Mouse (Mus musculus) monocyte, adult 2 months (primary cell): ENCODE results near the gene Naaladl2.

Experiments used
- DNase-seq, 2 experiments: peaks; one replicate each; pipeline ENCODE4 v3.0.0; 2022; ENCODE audit warnings: low spot score in 2 of 2, low read depth in 1 of 2

Naaladl2 gene

GRCm38 (mm10) chr3:24982111-24982510, 161.9 kb downstream of the Naaladl2 start:
- DNase-seq, result no peak

- no peak for DNase-seq
These were observed 201.9 kb downstream of the Naaladl2 start for GRCm38 (mm10) chr3:24942170-24942569.

DNA sequence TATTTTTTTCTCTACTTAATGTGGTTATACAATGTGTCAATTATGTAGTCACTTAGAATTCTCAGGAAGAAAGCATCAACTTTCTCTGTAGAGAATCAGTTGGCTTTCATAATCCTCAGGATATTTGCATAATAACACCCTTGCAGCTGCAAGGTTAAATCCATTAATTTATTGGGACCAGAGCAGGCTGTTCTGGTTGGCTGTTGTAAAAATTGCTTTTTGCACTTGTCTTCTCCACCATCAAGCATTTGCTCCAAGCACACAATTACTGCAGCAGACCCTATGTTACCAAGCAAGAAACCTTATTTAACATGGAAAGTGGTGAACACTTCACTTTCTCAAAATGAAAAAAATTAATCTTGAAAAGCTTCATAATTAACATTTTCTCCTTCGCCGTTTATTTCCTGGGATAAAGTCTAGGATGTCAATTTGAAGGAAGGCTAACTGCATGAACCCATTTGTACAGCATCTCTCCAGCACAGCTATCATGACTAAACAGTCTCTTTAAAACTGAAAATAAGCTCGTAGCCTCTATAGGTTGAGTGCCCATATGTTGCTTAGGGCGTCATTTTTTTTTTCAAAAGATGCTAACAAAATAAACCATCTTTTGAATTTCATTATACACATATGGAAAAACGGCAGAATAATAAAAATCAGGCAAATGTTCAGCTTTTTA, 205.4 kb downstream of the Naaladl2 start:
- no peak for DNase-seq

DNA sequence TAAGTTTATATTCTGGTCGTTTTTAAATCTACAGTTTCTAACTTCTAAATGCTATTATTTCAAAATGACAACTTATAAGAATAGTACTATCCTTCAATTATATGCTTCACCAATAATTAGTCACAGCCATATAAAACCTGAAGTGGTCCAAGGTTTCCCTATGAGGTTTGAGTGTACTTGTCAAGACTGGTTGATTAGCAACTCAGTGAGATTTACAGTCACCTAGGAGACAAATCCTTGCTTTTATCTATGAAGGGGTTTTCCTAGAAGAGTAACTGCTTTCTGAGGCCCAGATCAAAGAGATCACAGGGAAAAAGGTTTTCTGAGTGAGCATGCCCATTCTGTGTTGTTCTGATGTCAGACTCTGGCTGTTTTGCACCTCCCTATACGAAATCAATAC, 222.2 kb downstream of the Naaladl2 start:
- DNase-seq, result no peak

DNA sequence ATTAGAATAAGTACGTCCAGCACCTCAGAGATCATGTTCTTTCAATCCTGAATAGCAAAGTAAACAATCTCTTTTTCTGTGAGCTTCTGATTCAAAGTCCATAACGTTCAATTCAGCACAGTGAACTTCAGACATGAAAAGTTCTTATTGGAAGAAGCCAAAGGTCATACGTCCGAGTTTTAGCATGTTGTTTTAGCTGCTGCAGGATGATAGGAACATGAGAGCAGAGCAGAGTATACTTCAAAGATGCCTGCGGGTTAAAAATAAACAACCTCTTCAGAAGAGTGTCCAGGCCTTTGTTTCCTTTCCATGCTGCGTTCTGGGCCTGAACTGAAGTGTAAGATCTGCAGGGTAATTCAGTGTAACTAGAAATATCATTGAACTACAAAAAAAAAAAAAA, 222.7 kb downstream of the Naaladl2 start:
- DNase-seq, result no peak

DNA sequence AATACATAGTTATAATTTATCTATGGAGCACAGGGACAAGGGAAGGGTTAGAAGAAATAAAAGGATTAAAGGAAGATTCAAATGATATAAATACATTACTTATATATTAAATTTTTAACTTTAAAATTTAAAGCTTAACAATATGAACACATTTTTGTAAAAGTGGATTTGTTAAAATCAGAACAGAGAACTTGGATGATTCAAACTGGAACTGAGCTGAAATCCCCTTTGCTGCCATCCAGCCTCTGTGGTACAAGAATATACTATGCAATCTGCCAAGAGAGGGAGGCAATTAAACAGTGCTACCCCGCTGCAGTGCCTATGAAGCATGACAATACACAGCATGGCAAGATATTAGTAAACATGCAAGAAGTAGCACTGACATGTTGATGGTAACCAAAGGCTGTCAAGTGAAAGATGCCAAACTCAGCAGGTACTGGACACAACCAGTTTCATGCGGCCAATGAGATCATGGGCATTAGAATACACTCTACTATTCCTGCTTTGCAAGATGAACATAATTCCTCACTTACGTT, 238.6 kb downstream of the Naaladl2 start:
- DNase-seq, result no peak

DNA sequence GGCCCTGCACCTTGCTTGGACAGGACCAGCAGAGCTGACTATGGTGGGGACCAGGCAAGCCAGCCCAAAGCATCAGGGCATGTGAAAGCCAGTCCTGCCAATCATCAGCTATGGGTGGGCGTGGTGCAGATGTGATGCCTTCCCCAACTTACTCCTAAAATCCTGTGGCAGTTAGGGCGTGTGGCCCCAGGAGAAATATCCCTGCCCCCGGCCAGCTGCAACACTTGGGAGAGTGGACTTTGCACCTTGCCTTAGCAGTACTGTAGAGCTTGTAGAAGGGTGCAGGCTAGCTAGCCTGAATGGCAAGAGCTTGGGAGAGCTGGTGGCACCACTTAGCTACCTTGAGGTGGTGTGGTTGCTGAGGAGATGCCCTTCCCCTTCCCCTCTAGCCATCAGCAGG, 255.3 kb downstream of the Naaladl2 start:
- no peak for DNase-seq

DNA sequence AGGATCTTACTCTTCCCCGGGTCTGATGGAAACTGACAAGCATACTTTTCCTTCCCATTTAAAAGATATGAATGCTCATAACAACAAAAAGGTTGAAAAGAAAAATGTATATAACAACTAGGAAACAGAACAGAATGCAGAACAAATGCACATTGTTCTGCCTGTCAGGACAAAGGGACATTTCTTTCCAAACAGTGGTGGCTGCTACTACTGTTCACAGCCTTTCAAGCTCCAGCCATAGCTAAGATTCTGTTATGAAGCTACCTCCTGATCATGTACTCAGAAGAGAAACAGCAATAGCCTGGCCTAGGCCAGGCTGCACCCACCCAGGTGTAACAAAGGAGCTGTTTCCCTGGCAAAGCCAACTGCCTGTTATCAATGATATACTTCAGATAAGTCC, 271.8 kb downstream of the Naaladl2 start:
- no peak for DNase-seq

GRCm38 (mm10) chr3:24852936-24853335, 291.1 kb downstream of the Naaladl2 start:
- no peak for DNase-seq

- no peak for DNase-seq
These were observed 347.3 kb downstream of the Naaladl2 start for GRCm38 (mm10) chr3:24796739-24797138.

- DNase-seq, result no peak
These were observed 356.5 kb downstream of the Naaladl2 start for GRCm38 (mm10) chr3:24787451-24788148.

DNA sequence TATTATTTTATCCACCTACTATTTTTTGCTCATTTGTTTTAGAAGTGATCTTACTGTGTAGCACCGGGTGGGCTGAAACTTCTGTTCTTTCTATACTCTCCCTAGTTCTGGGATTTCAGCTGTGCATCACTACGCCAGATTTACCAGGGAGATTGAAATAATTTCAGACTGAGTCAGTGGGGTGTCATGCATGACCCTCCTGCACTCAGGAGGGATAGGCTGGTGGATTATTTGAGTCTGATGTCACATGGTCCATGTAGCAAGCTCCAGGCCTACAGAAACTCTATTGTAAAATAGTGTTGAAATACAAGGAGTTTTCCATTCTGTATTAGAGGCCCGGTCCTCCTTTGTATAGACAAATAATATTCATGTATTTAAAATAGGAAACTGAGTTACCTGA, 360.0 kb downstream of the Naaladl2 start:
- DNase-seq, result no peak

- no peak for DNase-seq
These were observed 360.6 kb downstream of the Naaladl2 start for GRCm38 (mm10) chr3:24783462-24783829.

- no peak for DNase-seq
These were observed 361.1 kb downstream of the Naaladl2 start for GRCm38 (mm10) chr3:24782784-24783461.

DNA sequence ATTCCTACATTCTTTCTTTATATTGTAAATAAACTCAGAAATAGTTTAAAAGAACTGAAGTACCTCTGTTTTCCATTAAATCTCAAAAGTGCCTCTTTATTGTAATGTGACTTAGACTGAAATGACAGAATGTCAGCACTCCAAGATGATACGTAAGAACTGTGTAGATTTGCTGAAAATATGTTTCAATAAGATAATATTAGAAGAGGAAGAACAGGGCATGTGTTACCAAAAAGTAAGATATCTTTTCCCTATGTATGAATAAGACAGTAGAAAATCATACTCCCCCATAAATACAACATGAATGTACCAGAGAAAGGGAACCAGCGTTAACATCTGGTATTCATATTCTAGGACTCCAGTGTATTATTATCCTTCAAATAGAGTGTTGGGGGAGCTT, 362.4 kb downstream of the Naaladl2 start:
- no peak for DNase-seq

GRCm38 (mm10) chr3:24778416-24778815, 365.6 kb downstream of the Naaladl2 start:
- no peak for DNase-seq

GRCm38 (mm10) chr3:24749055-24749454, 395.0 kb downstream of the Naaladl2 start:
- no peak for DNase-seq

DNA sequence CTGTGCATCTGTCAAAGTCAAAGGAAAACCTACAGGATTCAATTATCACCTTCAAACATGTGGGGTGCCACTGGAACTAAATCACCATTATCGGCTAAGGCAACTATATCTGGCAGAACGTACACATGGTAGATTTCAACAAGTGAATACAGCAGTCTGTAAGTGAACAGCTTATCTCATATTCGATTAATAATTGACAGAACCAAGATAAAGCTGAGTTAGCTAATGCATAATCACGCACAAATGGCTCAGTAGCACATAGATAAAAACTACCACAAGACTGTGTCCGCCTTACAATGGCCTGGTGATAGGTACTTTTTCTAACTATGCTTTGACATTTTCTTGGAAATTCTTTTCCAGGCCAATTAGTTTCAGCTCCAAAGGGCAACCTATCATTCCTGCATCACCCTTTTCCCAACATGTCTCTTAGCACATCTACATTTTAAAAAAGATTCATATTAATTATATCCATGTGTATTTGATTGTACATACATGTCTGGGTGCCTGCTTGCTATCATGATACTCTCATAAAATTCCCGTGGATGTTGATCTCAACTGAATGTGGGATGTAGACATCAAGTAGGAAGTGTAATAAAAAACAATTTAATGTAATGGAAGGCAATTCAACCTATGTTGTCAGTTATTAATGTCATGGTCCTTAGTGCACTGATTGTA, 396.7 kb downstream of the Naaladl2 start:
- no peak for DNase-seq

DNA sequence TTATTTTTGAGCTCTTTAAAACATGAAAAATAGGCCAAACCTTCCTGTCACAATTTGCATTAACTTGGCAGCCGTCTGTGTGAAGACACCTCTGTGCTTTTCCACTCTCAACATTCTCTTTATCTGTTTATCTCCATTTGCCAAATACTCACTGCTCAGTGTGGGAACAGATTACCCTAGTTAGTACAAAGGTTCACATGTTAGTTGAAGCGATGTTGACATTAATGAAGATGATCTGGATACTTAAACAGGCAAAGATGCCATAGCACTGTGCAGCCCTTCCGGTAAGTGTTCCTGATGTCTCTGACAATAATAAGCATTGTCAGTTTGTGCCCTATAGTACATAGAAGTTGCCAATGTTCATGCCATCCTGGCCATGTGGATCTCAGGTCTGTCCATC, 400.1 kb downstream of the Naaladl2 start:
- no peak for DNase-seq

GRCm38 (mm10) chr3:24719181-24719749, 424.8 kb downstream of the Naaladl2 start:
- no peak for DNase-seq

GRCm38 (mm10) chr3:24714770-24715169, 429.3 kb downstream of the Naaladl2 start:
- no peak for DNase-seq
